Mouse (Mus musculus): ENCODE measurements around the gene Gm8247.
"Not testable (repeated sequence)": the region's sequence is repeated elsewhere in the genome, so short reads cannot be mapped to it uniquely, and the experiment has no call there.

Gene Gm8247

GRCm38 (mm10) chr14:44582853-44583252 lies at the start of gene Gm8247:
Gene Gm8247, plus strand, starts transcription at chr14:44583153.
- not testable (repeated sequence) for DNase-seq (ENCODE audit: low read depth, low spot score)

DNA sequence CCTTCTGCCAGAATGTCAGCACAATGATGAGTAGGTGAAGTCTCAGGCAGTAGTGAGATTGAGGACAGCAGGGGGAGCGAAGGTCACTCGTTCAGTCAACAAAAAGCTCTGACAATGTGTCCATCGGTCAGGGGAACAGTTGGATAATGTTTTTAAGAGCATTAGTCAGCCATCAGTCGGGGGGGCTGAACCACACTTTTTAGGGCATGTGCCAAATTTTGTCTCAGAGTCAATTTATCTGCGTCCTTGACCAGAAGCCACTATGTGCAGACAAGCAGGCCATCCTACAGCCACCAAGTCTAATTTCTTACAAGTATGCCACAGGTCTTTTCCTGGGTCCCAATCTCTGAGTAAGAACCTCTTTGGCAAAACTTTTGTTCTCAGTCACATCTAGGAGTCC lies 35.0 kb upstream of the Gm8247 start:
- DNase-seq (ENCODE audit: low read depth, low spot score): not testable (repeated sequence)

GRCm38 (mm10) chr14:44591765-44592164 lies 8.8 kb downstream of the Gm8247 start:
- not testable (repeated sequence) for DNase-seq (ENCODE audit: low read depth, low spot score)

GRCm38 (mm10) chr14:44627737-44628136 lies 44.8 kb downstream of the Gm8247 start, which contains the start of gene Gm5624:
Gene Gm5624, minus strand, starts transcription at chr14:44627938.
- DNase-seq (ENCODE audit: low read depth, low spot score): not testable (repeated sequence)

Measured in retina, postnatal 7 days (tissue).